Mouse (Mus musculus): ENCODE measurements around the gene Nfx1.

The Nfx1 gene

DNA sequence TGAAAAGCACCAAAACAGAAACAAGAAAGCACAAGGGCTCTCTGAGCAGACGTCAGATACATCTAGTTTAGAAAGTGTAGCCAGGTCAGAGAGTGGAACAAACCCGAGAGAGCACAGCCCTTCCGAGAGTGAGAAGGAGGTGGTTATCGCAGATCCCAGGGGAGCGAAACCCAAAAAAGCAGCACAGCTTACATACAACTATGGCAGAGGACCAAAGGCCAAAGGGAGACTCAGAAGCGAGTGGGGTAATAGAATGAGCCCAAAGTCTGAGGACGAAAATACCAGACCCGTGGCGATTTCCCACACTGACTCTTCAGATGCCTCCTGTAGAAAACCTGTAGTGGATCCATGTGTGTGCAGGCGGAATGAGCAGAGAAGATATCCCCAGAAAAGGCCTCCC is 5.9 kb downstream of the Nfx1 start:
- DNase-seq: no peak

DNA sequence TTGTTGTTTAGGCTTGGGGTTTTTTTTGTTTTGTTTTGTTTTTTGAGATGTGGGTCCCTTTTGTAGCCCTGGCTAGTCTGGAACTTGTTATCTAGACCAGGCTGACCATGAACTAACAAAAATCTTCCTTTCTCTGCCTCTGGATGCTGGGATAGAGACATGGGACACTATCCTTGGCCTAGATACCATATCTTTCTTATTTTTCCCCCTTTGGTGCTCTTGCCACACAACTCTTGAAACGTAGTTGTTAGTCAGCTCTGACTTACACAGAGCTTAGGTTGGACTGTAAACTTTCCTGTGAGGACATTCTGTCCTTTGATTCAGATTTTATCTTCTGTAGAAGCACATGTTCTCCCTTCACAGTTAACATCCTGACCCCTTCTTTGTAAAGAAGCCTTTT is 8.7 kb downstream of the Nfx1 start:
- DNase-seq: no peak

DNA sequence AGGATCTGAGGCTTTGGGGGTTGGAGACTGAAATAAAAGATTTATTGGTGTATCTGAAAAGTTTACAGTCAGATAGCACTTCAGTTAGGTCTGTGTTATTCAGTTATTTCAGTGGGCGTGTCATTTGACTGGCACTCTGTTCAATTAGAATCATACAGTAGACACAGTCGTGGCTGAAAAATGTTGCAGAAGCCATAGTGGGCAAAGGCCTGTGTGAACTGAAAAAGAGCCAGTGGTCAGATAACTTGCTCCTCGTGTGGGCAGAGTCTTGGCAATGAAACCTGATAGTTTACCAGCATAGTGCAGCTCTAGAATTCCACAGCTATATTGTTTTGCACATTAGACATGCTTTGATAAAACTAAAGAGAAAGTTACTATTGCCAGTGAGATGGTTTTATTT is 11.8 kb downstream of the Nfx1 start:
- no peak for DNase-seq

DNA sequence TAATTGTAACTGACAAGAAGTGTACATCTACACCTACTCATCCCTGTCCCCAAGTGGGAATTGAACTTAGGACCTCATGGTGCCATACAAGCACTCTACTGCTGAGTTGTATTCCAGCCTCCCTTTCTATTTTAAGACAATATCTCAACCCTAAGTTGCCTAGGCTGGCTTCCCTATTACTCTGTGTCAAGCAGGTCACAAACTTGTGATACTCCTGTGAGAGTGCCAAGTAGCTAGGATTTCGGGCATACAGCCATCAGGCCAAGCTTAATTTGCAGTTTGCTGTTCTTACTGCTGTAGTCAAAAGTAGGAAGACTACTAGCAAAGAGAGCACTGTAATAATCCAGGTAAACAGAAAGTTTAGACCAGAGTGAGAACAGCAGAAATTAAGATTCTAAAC is 13.0 kb downstream of the Nfx1 start:
- peak in 1 of 2 experiments; percentile 17 for DNase-seq

DNA sequence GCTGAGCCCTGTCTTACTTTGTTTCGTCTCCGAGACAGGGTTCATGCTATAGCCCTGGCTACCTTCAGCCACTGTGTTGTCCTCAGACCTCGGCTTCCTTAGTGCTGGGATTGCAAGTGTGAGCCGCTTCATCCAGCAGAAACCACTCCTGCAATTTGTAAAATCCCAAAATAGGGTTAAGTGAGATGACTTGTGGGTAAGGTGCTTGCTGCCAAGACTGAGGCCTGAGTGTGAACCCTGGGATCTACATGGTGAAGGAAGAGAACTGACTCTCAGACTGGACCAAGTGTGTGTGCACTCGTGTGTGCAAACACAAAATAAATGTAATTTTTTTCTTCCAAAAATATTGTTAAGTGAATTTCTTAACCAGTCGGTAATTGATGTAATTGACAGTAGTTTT is 18.9 kb downstream of the Nfx1 start:
- no peak for DNase-seq

DNA sequence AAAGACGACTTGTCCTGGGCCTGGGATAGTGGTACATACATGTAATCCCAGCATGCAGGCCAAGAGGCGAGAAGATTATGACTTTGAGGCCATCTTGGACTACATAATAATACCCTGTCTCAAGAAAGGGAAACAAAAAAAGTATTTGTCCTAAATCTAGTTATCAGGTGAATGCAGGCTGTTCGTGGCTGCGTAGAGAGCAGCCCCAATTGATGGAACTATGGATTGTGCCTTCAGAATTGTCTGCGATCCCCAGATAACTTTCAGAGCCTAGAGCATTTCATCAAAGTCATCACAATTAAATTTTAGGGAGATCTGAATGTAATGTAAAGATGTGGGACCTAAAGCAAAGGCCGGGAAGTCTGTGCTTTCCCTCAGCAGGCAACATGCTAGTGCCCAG is 25.6 kb downstream of the Nfx1 start:
- no peak for DNase-seq

DNA sequence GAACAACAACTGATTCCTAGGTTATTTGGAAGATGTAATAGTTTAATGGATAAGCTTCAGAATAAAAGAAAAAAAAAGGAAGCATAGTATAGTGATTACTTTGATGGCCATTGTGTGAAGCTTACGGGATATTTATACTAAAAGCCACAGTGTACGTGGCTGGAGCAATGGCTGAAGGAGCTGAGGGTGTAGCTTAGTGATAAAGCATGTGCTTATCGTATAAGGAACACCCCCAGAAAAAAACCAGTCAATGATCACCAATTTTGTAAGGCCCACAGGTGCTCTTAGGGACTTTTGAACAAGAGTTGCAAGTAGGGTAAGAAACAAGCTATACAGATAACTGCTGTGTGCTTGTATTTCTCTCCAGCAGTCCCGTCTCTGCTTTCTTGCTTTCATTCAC is 27.2 kb downstream of the Nfx1 start:
- DNase-seq: no peak

DNA sequence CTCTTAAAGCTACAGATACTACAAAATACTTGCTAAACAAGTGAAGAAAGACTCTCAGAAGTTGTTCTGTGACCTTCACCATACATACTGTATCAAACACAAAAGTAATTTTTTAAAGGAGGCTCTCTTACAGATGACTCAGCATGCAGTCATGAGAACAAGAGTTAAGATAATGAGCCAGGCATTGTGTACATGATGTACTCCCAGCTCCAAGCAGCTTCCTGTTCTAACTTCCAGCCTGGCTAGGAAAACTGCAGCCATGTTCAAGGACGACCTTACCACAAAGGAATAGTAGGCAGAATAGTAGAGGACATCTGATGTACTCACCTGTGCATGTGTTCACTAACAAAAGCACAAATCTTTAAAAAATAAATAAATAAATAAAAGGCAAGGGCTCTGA is 29.6 kb downstream of the Nfx1 start:
- no peak for DNase-seq

DNA sequence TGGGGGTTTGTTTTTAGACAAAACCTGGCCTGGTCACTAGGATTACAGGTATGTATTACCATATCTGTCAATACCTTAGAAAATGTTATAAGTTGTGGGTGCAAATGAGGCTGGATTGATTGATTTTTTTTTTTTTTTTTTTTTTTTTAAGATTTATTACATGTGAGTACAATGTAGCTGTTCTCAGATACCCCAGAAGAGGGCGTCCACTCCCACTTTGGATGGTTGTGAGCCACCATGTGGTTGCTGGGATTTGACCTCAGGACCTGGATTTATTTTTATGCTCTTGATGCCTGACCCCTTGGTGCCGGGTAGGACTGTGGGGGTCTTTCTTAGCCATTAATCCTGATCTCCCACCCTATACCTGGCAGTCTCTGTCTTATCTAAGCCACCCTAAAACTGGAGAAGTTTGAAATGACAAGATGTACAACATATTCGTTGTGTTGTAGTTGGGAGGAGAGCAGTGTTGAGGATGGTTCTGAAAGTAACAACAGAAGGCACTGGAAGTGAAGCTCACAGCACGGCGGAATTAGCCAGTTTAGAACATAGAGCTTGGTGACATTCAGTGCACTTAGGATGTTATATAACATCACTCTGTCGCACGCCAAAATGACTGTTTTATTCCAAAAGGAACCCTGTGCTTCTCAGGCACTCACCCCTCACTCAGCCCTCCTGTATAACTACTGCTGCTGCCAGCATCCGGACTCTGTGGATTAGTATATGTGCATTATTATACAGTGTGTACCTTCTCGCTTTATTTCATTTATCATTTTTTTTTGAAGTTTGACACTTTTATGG is 30.3 kb downstream of the Nfx1 start:
- peak in 1 of 2 experiments; percentile 20 for DNase-seq

DNA sequence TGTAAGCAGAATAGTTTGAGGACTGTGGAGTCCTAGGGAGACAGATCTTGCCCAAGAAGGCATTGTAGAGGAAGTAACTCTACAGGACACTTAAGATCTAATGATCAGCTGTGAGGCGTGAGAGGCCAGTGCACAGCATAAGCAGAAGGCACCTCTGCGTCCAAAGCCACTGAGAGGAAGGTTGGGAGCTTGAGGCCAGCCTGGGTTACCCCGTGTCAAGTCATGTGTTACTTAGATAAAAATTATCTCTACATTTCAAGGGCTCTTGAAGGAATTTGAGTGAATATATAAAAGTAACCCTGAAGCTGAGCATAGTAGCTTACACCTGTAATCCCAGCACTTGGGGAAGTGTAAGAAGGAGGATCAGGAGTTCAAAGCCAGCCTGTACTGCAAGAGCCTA is 42.6 kb downstream of the Nfx1 start:
- no peak for DNase-seq

DNA sequence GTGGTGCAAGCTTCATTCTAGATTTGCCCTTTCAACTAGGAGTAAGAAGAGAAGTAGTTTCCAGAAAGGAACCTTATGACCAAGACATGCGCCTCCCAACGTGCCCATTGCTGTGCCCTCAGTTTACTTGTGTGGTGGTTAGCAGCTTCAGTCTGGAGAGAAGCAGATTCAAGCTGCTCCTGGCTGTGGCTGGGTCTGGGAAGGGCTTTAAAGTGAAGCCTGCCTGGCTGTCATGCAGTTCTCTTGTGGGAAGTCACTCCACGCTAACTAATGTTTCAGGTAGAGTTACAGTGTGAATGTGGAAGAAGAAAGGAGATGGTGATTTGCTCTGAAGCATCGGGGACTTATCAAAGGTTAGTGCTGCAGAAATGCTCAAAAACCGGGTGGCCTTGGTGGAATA is 45.1 kb downstream of the Nfx1 start:
- no peak for DNase-seq

DNA sequence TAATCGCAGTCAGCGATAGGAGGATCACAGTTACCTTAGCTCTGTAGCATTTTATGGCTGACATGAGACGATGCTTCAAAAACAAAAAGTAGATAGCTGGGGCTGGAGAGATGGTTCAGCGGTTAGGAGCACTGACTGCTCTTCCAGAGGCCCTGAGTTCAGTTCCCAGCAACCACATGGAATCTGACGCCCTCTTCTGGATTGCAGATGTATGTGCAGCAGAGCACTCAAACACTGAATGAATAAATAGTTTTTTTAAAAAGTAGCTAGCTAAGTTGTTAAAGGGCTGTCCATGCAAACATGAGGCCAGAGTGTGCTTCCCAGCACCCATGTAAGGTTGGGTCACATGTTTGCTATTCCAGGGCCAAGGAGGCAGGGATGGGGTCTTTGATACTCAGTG is 50.4 kb downstream of the Nfx1 start:
- no peak for DNase-seq

DNA sequence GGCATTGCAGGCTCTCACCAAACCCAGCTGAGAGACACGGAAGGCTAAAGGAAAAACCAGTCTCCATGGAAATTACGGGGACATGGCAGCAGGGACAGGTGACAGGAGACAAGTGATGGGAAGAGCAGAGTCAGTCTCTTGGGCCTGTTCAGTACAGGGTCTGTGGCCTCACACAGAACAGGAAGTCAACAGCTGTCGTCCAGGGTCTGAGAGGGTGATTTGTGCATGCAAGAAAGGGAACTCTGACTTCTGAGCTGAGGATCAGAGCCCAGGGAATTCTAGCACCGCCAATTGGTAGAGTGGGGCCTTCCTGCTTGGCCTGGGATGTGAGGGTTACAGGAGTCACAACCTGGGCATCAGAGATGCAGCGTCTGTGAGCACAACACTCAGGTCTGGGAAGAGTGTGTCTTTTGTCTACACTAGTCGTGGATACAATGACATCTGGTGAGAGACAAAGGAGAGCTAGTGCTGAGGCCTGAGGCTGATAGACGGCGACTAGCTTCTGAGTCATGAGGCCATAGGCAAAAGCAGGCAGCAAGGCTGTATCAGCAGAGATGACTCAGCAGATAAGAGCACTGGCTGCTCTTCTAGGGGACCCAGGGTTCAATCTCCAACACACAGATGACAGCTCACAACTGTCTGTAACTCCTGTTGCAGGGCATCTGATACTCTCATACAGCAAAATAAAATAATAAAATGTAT is 55.5 kb downstream of the Nfx1 start:
- DNase-seq: no peak

DNA sequence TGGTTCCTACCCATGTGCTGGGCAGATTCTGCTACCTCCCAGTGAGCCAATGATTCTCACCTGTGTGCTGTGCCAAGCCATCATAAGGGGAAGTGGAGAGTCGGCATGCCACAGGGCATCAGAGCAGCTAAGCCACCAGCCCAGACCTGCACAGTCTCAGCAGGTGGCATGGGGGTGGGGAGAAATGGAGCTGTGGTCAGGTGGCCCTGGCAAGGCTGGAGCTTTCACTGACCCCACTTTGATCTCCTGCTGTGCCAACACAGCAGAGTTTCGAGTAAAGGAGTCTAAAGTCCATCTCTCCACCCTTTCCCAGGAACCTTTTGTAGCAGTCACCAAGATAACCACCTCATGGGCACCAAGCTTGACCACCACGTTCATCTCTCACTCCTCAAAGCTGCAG is 57.2 kb downstream of the Nfx1 start:
- DNase-seq: peak; percentile 88 to 93

DNA sequence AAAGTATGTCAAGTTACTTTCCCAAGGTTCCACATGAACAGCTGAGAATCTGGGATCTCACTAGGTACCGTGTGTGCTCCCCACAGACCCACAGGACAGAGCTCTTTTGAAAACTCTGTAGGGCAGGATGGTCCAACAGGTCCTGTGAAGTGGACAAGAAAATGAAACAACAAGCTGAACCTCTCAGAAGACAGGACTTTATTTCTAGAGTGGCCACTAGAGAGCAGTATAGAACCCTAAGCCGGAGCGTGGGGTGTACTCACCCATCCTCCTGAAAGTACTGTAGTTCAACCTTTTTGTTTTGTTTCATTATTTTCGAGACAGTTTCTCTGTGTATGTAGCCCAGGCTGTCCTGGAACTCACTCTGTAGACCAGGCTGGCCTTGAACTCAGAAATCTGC is 57.6 kb downstream of the Nfx1 start:
- no peak for DNase-seq

DNA sequence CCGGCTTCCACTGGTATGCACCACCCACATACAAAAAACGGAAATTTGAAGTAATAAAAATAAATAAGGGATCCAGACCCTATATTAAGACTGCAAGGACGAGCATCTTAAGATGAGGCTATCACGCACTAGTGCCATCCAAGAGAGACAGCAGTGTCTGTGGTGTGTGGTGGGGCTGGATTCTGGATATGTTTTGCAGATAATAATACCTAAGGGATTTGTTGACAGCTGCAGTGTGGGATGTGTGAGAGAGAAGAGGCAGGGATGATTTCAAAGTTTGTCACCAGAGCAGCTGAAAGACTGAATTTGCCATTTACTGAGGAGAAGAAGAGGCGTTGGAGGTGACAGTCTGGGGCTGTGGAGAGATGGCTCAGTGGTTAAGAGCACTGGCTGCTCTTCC is 58.7 kb downstream of the Nfx1 start:
- DNase-seq: no peak

DNA sequence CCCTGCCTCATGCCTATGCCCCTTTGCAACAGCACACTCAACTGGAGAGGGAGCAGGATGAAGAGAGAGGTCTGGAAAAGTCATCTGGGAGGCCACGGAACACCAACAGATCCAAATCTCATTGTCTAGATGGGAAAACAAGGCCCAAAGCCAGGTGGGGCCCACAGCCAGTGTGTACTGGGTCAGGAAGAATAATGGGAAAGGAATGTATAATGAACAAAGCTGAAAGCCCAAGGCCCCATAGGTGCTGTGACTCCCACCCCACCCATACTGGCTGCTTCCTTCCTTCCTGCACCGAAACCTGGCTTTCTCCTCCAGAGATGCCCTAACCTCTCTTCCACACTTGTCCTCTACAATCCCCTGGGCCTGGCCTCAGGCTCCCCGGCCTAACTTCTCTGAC is 60.5 kb downstream of the Nfx1 start:
- DNase-seq: no peak

DNA sequence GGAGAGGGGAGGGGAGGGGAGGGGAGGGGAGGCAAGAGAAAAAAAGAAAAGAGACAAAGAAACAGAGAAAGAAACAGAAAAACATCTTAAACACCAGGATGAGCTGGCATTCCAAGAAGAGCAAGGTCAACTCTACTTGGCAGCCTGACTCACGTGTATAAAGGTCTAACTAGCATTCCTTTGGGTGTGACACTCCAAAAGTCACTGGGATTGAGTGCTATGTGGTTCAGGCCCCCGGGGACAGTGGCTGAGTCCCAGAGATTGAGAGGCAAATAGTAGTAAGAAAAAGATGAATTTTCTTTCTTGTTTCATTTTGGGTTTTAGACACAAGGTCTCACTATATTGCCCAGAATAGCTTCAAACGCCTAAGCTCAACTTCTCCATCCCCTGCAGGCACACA is 67.2 kb downstream of the Nfx1 start:
- DNase-seq: no peak

DNA sequence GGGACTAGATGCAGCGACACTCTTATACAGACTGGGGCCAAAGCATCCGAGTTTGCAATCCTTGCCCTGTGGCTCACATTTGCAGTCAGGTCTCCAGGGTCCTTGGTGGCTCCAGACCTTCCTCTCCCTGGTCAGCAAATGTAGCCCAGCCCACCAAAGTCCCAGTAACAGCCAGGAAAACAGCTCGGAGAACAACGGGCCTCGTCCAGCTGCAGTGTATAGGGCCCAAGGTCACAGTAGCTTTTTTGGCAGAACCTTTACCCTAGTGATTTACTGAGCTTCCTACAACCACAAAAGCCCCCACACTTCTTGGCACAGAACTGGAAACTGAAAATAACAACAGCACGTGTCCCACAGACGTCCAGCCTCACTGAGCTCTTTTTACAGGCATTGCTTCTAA is 70.3 kb downstream of the Nfx1 start:
- DNase-seq: no peak

DNA sequence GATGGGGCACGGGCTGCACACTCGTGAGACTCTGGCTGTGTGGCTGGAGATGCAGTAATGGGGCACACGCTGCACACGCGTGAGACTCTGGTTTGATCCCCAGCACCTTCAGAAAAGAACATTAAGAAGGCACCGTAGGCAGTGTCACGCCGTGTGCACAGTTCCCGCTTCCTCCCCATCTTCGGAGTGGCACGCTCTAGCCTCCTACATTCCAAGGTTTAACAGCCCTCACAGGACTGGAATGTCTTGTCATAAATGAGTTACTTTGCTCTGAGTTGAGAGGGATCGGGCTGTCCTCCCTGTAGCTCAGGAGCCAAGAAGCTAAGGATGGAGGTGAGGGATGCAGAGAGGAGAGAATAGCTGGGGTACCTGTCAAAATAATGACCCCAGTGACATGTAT is 72.2 kb downstream of the Nfx1 start:
- peak; percentile 40 to 66 for DNase-seq

DNA sequence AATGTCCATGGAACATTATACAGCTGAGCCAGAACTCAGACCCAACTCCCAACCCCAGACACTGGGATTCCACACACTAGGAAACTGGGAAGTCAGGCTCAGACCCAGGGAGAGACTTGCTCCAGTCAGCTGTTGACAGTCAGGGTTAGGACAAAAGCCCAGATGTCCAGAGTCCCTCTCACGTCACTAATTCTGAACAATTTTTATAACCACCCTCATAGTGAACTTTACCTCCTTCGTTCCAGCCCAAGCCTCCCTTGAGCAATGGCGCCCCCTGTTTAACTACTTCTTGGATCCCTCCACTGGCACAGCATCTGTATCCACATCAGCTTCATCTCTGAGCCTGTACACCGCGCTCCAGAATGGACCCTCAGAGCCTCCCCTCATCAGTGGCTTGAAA is 73.3 kb downstream of the Nfx1 start:
- DNase-seq: peak; percentile 48 to 72

DNA sequence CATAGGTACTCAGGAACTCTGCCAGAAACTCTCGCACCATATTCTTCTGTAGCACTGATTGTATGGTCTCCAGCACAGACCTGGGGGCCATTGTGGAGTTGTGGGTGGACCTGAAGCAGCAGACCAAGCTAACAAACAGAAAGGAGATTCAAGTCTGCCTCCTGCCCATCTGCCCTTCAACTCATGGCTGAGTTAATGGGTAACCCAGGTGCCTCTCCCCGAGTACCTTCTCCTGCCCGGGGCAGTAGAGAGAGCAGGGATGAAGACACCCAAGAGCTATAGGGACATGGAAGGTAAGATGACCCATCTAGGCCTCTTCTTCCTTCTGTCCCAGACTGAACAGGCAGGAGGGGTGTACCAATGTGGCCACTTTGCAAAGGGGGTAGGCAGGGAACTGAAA is 74.6 kb downstream of the Nfx1 start:
- peak; percentile 72 to 87 for DNase-seq

DNA sequence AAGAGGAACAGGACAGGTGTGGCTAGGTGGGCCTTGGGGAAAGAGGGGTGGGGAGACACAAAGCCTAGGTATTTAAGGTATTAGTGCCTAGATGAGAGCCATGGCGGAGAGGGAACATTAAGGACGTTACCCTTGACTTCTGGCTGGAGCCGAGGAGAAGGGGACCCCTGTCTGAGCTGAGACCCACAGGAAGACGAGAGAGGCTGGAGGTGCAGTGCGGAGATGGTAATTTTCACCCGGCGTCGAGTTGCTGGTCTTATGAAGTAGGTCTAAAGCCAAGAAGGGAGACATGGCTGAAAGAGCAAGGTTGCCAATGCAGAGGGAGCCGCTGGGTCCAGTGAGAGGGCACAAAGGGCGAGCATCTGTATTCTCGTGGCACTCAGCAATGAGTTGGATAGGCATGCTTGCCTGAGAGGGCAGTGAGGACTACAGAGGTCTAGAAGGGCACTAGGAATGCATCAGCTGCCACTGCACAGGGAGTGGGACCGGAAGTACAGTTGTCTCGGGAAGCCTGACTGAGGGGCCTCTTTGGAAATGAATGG is 75.6 kb downstream of the Nfx1 start:
- peak; percentile 56 to 79 for DNase-seq

DNA sequence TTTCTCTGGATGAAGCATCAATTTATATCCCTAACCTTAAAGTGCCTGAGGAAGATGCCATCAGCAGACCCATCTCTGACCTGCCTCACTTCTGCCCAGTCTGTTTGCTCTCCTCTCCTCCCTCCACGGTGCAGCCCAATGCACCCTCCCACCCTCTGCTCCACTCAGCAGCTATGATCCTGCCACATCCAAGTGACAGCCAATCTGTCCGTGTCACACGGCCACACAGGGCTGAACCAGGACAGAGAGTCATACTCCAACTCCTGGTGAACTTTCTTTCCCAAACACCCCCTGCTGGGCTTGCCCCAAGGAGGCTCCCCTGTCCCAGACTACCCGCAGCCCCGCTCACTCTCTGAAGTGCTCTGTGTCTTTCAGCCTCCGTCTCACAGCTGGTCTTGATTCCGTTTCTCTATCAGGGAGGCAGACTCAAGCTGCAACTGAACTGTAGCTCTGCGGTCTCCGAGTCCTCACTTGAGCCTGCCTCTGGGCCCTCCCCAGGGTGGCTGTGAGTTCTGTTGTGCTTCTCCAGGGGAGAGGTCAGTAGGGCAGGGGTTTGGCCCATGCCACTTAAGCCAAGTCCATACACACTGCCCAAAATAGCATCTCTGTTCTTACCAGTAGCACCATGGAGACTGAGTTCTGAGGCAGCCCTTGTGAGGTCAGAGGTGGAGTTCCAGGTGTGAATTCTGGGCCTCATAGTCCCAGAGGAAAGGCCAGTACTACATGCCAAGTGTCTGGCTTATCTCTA is 77.0 kb downstream of the Nfx1 start, which contains the start of gene Aqp7:
Gene Aqp7, minus strand, starts transcription at position 616 of the 748 bp plus-strand sequence.
- peak in 1 of 2 experiments; percentile 70 for DNase-seq
